Mouse (Mus musculus): ENCODE measurements around the gene Cda. TPM values are rescaled to one million over a fixed set of nuclear protein-coding genes. Genes with fewer than 3 reads are reported as not detected.

The Cda gene
- total RNA-seq, 2 experiments from 2014 or later, result 5.9 to 6.9 TPM

GRCm38 (mm10) chr4:138368498-138369260 lies 887 bp upstream of the Cda start:
- peak; percentile 15 for DNase-seq

DNA sequence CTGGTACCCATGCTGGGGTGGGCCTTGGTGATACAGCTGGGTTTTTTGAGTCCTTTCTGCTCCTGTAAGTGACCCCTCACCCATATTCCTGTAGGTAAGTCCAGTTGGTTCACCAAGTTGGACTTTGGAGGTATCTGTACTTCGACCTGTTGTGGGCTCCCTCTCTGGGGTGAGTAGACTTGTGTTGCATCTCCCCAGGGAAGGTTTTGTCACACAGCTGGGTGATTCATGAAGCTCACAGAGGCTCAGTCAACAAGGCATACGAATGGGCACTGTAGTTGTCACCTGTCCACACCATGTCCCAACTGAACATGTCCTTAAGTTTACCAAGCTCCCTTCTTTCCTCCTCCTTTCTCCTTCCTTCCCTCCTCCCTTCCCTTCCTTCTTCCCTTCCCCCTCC lies 1.2 kb downstream of the Cda start:
- no peak for DNase-seq

DNA sequence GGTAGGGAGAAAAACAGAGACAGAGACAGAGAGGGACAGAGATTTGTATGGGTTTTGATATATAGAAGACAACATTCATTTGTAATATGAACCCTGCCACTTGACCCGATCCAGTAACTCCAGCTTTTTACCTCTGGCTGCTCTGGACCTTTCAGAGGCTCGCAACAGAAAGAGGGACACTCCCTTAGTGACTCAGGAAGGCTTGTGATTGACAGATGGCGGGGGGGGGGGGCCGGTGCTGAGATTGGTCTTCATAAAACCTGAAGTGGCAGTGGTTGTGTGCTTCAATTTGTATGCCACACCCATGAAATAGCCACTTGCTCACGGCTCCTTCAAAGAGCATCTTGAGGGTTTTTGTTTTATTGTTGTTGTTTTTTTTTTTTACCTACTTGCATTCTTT lies 4.3 kb downstream of the Cda start:
- DNase-seq, result no peak

DNA sequence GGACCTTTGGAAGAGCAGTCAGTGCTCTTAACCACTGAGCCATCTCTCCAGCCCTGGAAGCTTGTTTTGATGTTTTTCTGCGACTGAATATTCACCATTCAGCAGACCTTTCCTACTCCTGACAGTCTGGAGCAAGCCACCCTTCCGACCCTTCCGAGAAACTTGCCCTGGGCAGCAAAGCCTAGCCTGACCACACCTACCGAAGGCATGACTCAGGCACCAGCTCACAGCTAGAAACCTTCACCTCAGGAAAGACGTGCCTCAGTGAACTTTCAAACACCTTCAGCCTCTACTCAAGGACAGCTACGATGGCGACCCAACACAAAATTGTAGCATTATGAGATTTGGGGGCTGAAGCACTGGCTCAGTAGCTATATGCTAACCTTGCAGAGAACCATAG lies 4.9 kb downstream of the Cda start:
- DNase-seq, result no peak

DNA sequence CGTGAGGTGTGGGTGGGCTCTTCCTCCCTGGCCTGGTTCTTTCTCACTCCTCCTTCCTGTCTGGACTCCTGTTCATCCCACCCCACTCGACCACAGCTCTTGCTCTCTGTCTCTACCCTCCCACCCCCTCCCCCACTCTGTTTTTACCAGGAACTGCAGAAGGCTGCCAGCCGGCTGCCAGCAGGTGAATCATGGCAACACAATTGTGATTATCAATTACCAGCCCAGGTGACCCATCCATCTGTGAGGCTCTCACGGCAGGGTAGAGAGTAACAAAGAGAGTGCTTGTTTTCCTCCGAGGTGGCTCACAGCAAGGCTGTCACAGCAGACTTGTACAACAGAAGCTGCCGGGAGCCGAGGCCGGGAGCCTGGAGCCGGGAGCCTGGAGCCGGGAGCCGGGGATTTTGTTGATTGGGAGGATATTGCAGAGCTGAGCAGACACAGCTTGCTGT lies 6.4 kb downstream of the Cda start:
- no peak for DNase-seq

GRCm38 (mm10) chr4:138358176-138358575 lies 9.6 kb downstream of the Cda start:
- no peak for DNase-seq

DNA sequence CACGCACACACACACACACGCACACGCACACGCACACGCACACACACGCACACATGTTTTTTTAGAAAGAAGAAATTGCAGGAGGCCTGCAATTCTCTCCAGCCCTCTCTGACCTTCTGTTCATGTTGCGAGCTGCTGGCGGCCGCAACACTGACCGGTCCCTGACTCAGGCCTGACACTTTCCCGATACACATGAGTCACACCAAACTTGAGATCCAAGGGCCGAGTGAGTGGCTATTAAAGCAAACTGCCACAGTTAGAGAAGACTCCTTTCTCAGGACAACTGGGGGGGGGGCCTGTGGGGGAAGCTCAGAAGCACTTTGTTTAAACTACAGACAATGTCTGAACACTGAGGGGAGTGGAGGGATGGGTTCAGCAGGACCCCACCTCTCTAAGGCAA lies 11.2 kb downstream of the Cda start:
- DNase-seq, result no peak

DNA sequence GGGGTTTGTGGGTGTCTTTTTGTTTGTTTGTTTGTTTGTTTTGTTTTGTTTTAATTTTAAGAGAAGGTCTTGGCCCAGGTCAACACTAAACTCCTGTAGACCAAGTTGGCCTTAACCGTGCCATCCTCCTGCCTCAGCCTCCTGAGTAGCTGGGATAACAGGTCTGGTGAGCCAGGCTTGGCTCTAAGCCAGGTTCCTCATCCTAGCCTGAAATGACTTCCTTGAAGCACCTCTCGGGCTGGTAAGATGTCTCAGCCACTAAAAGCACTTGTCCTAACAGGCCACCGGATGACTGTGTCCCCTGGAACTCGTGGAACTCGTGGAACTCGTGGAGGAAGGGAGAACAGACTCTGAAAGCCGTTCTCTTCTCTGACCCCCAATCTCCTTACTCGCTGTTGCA lies 11.7 kb downstream of the Cda start:
- no peak for DNase-seq

- no peak for DNase-seq
Measured at GRCm38 (mm10) chr4:138355496-138355895, 12.3 kb downstream of the Cda start.

GRCm38 (mm10) chr4:138353438-138354171 lies 14.2 kb downstream of the Cda start:
- peak; percentile 27 for DNase-seq

GRCm38 (mm10) chr4:138352692-138353091 lies 15.1 kb downstream of the Cda start:
- DNase-seq, result no peak

DNA sequence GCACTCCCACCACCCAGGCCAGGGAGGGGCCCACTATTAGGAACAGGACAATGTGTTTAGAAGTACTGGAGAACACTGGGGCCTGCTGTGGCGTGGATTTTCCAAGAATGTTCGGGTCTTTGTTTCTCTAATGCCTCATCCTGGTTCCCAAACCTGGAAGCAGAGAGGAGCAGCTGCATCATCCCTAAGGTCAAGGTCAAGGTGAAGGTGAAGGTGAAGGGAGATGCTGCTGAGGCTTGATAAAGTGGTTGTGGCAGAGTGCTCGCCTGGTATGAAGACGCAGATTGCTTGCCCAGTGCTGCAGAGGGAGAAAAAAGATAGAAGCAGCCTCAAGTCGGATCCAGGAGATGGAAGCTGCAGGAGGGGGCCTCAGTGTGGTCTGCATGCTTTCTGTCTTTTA lies 16.0 kb downstream of the Cda start:
- no peak for DNase-seq

DNA sequence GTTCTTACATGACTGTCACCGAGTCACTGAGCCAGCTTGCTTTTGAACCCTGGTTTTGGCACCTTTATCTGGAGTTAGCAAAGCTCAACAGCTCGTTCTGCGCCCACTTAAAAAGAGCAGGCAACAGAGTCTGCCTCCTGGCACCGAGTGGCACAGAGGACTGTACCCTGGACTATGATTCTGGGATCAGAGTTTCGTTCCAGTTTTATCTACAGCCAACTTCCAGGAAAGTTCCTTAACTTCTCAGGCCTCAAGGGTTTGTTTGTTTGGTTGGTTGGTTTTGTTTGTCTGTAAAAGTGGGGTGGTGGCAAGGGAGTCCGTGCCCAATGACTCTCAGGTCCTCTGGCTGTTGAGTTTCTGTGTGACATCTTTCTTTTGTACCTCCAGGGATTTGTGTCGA lies 19.1 kb downstream of the Cda start:
- no peak for DNase-seq

GRCm38 (mm10) chr4:138347280-138347679 lies 20.5 kb downstream of the Cda start:
- no peak for DNase-seq

- peak; percentile 65 for DNase-seq
Measured at GRCm38 (mm10) chr4:138344891-138345545, 22.8 kb downstream of the Cda start.

- peak; percentile 59 for DNase-seq
Measured at GRCm38 (mm10) chr4:138343341-138343837, 24.4 kb downstream of the Cda start.

DNA sequence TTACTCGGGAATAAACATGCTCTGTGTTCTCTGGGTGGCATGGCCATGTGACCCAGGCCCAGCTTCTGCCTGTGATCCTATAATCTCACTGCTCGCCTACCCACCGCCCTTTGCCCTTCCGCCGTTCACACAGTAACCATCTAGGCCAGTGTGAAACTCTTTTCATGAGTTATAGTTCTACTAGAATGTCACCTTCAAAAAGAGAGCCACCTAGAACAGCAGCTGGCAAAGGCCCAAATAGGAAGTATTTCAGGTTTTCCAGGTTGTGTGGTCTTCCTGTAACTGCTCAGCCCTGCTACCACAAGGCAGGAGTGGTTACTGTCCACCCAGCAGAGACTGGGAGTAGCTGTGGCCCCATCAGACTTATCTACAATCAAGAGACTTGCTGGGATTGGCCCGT lies 25.0 kb downstream of the Cda start:
- DNase-seq, result no peak

- DNase-seq, result no peak
Measured at GRCm38 (mm10) chr4:138342048-138342447, 25.7 kb downstream of the Cda start.

DNA sequence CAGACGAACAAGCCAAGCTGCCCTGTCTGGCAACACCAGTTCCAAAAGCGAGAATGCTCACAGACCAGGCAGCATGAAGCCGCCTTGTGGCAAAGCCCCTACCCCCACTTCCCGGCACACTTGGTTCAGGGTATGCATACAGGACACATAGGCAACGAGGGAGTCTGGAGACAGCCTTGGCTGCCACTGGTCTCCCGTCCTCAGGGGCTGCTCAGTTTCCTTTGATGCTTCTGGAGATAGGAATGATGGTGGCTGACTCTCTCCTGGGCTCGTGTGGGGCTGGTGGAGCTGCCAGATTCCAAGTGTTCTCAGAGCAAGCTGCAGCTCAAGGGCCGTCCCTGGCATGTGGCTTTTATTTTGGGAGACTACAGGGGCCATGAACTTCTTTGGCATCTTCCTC lies 26.4 kb downstream of the Cda start:
- DNase-seq, result no peak

DNA sequence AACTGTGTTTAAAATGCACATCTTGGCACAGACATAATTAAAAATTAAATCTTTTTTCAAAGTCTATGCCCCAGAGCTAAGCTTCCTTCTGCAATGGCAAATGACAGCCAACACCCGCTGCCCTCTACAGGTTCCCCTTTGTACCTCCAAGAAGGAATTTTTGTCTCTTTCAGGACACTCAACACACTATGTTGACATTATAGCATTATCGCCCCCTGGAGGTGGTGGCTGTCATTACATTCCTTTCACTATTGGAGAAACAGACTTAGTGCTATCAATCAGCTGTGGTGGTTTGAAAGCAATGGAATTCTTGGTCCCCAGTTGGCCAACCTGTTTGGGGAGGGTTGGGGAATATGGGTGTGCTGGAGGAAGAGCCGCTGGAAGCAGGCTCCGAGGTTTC lies 27.8 kb downstream of the Cda start:
- peak; percentile 58 for DNase-seq

DNA sequence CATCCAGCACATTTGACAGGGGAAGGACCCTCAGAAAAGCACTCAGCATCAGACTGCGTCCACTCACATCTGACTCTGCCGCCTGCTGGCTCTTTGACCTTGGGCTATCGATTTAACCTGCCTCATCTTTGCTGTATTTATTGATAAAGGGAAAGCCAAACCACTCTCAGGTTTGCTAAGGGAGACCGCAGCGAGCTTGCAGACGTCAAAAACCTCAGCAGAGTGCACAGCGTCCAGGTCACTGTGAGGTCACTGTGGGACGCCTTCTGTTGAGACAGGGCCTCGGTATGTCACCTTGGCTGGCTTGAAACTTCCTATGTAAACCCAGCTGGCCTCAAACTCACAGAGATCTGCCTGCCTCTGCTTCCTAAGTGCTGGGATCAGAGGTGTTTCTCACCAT lies 30.5 kb downstream of the Cda start:
- DNase-seq, result no peak

DNA sequence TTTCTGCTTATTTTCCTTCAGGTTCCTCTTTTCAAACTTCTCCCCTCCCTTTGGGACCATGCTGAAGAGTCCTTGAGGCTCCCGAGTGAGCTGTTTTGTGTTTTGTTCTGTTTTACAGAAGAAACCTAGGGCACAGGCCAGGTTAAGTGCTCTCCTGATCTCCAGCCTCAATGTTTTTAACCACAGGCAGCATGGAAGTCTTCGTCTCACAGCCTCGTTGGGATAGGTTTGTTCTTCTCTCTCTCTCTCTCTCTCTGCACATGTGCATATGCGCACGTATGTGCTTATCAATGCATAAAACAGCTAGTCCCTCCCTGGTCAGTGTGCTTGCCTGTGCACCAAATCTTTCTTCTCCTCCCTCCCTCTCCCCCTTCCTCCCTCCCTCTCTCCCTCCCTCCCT lies 30.9 kb downstream of the Cda start:
- DNase-seq, result no peak

- DNase-seq, result no peak
Measured at GRCm38 (mm10) chr4:138335648-138336047, 32.1 kb downstream of the Cda start.
